Mouse (Mus musculus) olfactory bulb, adult 2 months (tissue): ENCODE results near the gene Adam33.

Experiments
- CTCF ChIP-seq: fragments of 200-500 bp; IDR thresholded peaks from 2 replicates; pipeline ENCODE4 v1.5.1; 2012; ENCODE audit warnings: low read depth, mild to moderate bottlenecking, low read length, moderate library complexity; ENCODE audit not compliant: insufficient read depth
- POLR2A ChIP-seq: fragments of 200-500 bp; IDR thresholded peaks from 2 replicates; pipeline ENCODE4 v1.6.1; 2012; ENCODE audit warnings: mild to moderate bottlenecking, low read depth, low read length, moderate library complexity; ENCODE audit not compliant: insufficient read depth

GRCm38 (mm10) chr2:131066342-131066741 is 2.7 kb upstream of the Adam33 start:
- TF ChIP-seq CTCF = no peak
- no peak for TF ChIP-seq POLR2A
